Mouse (Mus musculus) T-helper 17 cell (primary cell): ENCODE results near the gene I0C0044D17Rik.
"Not testable (repeated sequence)": the region's sequence is repeated elsewhere in the genome, so short reads cannot be mapped to it uniquely, and the experiment has no call there.

Experiments used
- in situ Hi-C, 2 experiments: fragments of 300-600 bp; cut with MboI, MseI; formaldehyde crosslinking; loops; 1 replicate in 1 of 2; 2 replicates in 1 of 2; pipeline ENCODE4 v1.15.1; 2025; ENCODE audit warnings: high pct_unique_total_duplicates in 2 of 2

Gene I0C0044D17Rik

GRCm38 (mm10) chr4:98823740-98824139 lies at the start of gene I0C0044D17Rik:
TSS of gene I0C0044D17Rik (minus strand) at chr4:98823840.
- in situ Hi-C loops: not testable (repeated sequence)

GRCm38 (mm10) chr4:98865386-98866237 lies 42.0 kb upstream of the I0C0044D17Rik start:
- in situ Hi-C loops: no loop called here

GRCm38 (mm10) chr4:98864546-98864945 lies 40.9 kb upstream of the I0C0044D17Rik start:
- in situ Hi-C loops: no loop called here

GRCm38 (mm10) chr4:98864094-98864493 lies 40.5 kb upstream of the I0C0044D17Rik start:
- in situ Hi-C loops: no loop called here

GRCm38 (mm10) chr4:98863451-98863850 lies 39.8 kb upstream of the I0C0044D17Rik start:
- in situ Hi-C loops: no loop called here

GRCm38 (mm10) chr4:98858151-98858855 lies 34.7 kb upstream of the I0C0044D17Rik start:
- in situ Hi-C loops: no loop called here

GRCm38 (mm10) chr4:98857037-98857648 lies 33.5 kb upstream of the I0C0044D17Rik start:
- in situ Hi-C loops: no loop called here

- in situ Hi-C loops: no loop called here
These were observed 30.3 kb upstream of the I0C0044D17Rik start for GRCm38 (mm10) chr4:98853926-98854325.

- in situ Hi-C loops: not testable (repeated sequence)
These were observed 26.8 kb upstream of the I0C0044D17Rik start for GRCm38 (mm10) chr4:98850485-98850884.

GRCm38 (mm10) chr4:98847120-98847885 lies 23.7 kb upstream of the I0C0044D17Rik start:
- in situ Hi-C loops: no loop called here

GRCm38 (mm10) chr4:98846396-98846795 lies 22.8 kb upstream of the I0C0044D17Rik start:
- in situ Hi-C loops: no loop called here

- in situ Hi-C loops: no loop called here
These were observed 22.1 kb upstream of the I0C0044D17Rik start for GRCm38 (mm10) chr4:98845687-98846125.

- in situ Hi-C loops: no loop called here
These were observed 21.6 kb upstream of the I0C0044D17Rik start for GRCm38 (mm10) chr4:98845201-98845600.

GRCm38 (mm10) chr4:98843906-98844597 lies 20.4 kb upstream of the I0C0044D17Rik start:
- in situ Hi-C loops: no loop called here

GRCm38 (mm10) chr4:98841251-98841650 lies 17.6 kb upstream of the I0C0044D17Rik start:
- in situ Hi-C loops: not testable (repeated sequence)

- in situ Hi-C loops: no loop called here
These were observed 16.9 kb upstream of the I0C0044D17Rik start for GRCm38 (mm10) chr4:98840526-98840925.

GRCm38 (mm10) chr4:98838913-98839312 lies 15.3 kb upstream of the I0C0044D17Rik start:
- in situ Hi-C loops: no loop called here

GRCm38 (mm10) chr4:98837715-98838505 lies 14.3 kb upstream of the I0C0044D17Rik start:
- in situ Hi-C loops: no loop called here

GRCm38 (mm10) chr4:98836519-98836918 lies 12.9 kb upstream of the I0C0044D17Rik start:
- in situ Hi-C loops: no loop called here

GRCm38 (mm10) chr4:98834782-98835181 lies 11.1 kb upstream of the I0C0044D17Rik start:
- in situ Hi-C loops: no loop called here
